Mouse (Mus musculus): ENCODE measurements around the gene Mtif2.
"Not testable (repeated sequence)": the region's sequence is repeated elsewhere in the genome, so short reads cannot be mapped to it uniquely, and the experiment has no call there.

Mtif2 gene

DNA sequence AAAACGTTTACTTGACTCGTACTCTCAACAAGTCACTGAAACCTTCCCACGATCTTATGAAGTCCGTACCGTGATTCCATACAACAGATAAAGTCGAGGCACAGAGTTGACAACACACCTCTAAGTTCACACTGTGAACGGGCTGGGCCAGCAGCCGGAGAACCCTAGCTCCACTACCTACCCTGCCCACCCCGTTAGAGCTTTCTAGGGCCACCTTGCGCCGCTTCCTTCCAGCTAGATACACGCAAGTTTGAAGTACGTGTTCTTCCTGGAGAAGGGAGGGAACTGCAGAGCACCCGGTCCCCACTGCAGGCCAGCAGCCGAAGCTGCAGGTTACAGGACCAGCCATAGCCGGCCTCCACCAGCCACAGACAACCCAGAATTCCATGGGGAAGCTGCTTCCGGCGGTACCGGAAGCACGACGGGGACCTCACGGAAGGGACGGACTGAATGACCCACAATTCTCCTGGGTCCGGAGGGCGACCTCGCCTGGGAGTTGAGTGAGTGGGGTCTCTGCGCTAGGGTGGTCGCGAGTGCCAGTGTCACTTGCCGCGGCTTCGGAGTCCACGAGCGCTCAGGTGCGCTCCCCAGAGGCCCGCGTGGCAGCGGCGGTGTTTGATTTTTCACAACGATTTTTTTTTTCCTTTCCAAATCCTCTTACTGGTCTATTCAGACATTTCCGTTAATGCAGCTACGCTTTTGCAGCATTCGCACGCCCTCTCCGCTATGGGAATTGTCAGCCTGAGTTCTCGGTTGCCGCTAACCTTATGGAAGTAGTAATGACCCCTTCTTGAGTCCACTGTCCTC lies at the start of gene Mtif2:
TSS of gene Mtif2 (plus strand) at position 421 of the 807 bp plus-strand sequence.
- DNase-seq (ENCODE audit: extremely low spot score) = peak; percentile 88

DNA sequence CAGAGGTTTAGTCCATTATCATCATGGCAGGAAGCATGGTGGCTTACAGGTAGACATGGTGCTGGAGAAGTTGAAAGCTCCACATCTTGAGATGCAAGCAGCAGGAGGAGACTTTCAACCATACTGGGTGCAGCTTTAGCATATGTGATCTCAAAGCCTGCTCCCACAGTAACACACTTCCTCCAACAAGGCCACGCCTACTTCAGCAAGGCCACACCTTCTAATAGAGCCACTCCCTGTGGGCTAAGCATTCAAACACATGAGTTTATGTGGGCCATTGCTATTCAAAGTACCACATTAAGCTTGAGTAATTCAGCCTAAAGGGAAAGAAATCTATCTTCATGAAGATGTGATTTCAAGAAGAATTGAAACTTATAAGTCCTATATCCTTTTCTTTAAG lies 33.1 kb upstream of the Mtif2 start:
- no peak for DNase-seq (ENCODE audit: extremely low spot score)

DNA sequence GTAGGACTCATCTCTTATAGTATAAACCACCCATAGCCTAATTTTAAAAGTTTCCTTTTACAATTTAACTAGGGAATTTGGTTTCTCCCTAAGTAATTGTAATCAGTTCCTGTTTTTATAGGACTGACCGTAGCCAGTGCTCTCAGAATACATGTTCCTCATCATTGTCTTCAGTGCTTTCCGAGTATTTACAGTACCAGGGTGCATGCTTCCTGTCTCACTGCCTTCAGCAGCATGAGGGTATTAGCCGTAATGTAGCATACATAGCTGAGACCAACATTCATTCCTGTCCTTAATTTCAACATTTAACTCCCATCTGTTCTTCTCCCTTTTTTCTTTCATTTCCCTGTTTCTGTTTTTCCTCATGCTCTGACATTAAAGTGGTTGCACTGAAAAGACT lies 29.2 kb upstream of the Mtif2 start:
- DNase-seq (ENCODE audit: extremely low spot score) = no peak

GRCm38 (mm10) chr11:29503948-29504893 lies 22.0 kb upstream of the Mtif2 start:
- no peak for DNase-seq (ENCODE audit: extremely low spot score)

- no peak for DNase-seq (ENCODE audit: extremely low spot score)
Measured at GRCm38 (mm10) chr11:29504899-29505625, 21.1 kb upstream of the Mtif2 start.

DNA sequence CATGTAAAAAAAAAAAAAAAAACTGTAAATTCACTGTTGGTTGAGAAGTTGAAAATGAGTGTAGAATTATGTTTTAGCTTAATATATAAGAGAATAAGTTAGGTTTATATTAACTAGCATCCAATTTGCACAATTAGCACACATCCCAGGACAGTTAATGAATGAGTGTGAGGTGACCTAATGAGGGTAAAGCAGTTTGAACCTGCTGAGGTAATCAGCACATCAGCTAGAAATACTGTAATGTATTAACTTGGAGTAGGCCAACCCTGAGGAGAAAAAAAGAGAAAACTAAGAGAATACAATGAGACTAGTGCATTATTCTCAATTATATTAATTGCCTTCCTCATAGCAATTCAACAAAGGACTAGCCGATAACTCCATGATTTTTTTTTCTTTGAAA lies 16.8 kb upstream of the Mtif2 start:
- no peak for DNase-seq (ENCODE audit: extremely low spot score)

DNA sequence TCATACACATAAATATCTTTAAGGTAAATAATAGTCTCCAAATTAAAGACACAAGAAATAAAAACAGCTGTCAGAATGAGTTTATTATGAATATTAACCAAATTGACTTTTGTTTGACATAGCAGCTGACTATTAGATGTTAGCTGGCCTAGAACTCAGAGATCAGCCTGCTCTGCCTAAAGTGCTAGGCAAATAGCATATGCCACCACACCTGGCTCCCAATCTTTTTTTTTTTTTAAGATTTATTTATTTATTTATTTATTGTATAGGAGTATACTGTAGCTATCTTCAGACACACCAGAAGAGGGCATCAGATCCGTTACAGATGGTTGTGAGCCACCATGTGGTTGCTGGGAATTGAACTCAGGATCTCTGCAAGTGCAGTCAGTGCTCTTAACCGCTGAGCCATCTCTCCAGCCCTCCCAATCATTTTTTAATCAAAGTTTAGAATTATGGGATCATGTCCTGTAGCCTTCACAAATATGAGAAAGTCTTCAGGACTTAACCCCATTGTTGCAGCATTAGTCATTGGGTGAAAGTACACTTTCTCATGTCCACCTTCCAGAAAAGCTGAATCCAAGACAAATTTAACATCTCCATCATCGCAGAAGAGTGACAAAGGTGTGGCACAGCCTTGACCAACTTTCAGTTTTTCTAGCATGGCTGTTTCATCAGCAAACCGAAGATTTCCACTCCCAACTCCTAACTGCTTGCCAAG lies 13.2 kb upstream of the Mtif2 start:
- no peak for DNase-seq (ENCODE audit: extremely low spot score)

DNA sequence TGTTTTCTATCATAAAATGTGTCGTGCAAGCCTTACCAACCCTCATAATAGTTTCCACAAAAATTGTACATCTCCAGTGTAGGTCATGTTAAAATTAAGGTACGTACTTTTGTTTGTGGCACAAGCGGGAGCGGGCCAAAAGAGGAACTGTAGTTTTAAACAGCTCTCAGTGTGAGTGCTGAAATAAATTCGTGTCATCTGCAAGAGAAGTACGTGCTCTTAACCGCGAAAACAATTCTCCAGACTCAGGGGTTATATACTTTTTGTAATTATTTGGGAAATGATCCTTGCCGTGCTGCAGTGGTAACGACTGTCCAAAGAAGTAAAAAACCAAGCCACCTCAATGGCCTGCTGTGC lies 11.9 kb upstream of the Mtif2 start:
- DNase-seq (ENCODE audit: extremely low spot score) = peak; percentile 8

DNA sequence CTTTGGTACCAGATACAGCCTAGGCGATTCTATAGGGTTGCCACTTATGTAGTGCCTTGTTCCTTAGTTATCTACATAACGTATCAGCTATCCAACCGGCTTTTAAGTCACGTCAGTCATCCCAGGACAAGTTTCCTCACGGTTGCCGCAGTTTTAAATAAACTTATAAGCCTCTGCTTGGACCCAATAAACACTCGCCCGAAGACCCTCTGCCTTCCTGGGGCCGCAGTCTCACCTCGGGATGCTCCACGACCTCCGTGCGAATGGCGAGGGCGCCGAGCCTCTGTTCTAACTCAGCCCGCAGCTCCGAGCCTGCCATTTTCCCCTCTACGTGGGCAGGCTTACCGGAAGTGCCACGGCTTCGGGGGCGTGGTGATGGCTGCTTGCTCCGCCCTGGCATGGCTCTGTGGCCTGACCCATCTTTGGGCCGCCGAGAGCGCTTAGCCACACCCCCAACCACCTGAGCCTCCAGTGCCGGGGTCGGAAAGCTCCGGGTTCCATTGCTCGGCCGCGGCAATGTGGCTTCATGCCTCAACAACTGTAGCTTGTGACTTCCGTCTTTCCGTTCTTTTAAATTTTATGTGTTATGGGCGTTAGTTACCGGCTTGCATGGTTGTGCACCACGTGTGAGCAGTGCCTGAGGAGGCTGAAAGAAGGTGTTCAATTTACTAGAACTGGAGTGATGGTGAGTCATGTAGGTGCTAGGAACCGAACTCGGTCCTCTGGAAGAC lies 11.4 kb upstream of the Mtif2 start, which contains the start of gene Prorsd1:
TSS of gene Prorsd1 (minus strand) at position 352 of the 731 bp plus-strand sequence.
- DNase-seq (ENCODE audit: extremely low spot score) = peak; percentile 92

DNA sequence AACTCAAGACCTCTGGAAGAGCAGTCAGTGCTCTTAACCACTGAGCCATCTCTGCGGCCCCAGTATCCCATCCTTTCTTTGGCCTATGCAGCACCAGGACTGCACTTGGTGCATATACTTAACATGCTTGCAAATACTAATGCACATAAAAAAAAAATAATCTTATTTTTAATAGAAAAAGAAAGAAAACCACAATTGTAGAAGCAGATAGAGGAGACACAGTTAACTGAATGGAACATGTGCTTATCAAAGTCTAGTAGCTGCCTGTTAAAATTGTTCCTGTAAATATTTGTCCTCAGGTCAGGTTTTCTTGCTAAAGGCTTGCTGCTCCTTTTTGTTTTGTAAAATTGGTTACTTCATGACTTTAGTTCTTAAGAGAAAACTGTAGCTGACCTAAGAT lies 12.0 kb downstream of the Mtif2 start:
- no peak for DNase-seq (ENCODE audit: extremely low spot score)

DNA sequence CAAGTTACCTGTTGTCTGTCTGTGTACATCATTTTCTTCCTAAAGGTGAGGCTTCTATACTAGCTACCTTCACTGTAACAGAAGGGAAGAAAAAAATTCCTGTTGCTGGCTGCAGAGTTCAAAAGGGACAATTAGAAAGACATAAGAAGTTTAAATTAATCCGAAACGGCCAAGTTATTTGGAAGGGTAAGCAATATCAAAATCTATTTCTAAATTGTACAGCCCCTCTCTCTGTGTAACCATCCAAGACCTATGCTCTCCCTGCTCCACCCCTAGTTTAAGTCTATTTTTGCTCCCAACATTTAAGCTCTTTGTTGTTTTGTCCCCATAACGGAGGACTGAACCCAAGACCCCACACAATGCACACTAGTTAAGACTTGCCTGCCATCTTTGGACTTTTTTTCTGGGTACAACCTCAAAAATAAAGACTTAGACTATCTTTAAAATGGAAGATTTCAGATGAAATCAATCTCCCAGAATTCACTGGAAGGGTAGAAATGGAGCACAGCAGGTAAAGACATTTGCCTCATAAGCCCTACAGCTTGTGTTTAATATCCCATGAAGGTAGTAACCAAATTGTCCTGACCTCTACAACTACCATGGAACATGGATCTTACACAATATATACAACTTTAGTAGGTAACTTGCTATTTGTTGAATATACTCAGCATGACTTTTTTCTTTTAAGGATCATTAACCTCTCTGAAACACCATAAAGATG lies 18.2 kb downstream of the Mtif2 start:
- DNase-seq (ENCODE audit: extremely low spot score) = peak; percentile 11

GRCm38 (mm10) chr11:29545150-29545752 lies 19.0 kb downstream of the Mtif2 start:
- DNase-seq (ENCODE audit: extremely low spot score) = not testable (repeated sequence)

- DNase-seq (ENCODE audit: extremely low spot score) = not testable (repeated sequence)
Measured at GRCm38 (mm10) chr11:29546297-29546696, 20.1 kb downstream of the Mtif2 start.

DNA sequence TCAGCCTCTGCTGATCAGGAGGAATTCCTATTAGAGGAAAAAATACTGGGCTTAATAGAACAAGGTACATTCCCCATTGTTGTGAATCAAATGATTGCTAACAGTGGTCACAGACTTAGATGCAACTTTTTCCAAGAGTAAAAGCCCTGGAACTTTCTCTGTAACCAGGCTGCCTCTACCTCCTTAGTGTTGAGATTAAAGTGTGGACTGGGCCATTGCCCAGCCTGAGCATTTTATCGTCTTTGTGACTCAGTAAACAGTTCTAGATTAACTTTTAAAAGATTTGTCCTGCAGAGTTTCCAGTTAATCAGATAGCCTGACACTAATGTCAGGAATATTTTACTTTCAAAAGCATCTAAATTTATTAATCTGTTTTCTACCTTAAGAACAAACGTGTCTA lies 20.6 kb downstream of the Mtif2 start:
- DNase-seq (ENCODE audit: extremely low spot score) = no peak

- DNase-seq (ENCODE audit: extremely low spot score) = no peak
Measured at GRCm38 (mm10) chr11:29547249-29547751, 21.1 kb downstream of the Mtif2 start.

DNA sequence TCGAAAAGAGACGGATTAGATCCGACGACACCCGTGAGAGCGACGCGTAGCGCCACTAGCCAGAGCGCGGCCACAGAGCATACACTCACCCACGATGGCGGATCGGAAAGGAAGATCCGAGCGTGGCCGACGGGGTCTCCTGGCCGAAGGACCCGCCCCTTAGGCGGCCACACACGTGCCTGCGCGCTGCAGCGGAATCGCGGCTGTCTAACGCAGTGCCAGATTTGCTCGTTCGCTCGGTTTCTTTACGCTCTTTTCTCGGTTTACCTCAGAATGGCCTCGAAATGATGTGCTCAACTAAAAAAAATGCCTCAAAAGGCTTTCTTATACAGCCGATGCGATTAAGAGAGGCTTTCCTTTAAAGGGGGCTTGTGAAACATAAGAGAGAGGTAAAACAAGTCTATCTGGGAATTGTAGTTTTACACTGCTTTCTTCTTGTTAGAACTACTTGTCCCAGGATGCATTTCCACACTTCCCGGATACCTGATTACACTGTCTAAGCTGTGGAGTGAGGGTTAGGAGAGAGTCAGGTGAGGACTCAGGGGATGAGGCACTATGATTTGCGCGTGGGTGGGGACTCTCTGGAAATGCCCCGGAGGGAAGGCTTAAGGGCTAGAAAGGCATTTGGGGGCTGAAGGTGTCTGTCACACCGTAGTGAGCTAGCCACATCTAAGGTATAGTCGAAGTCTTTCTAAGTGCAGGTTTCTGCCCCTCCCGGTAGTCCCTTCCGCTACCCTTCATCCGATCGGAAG lies 21.7 kb downstream of the Mtif2 start, which contains the start of the genes Clhc1 and Rps27a:
TSS of gene Clhc1 (plus strand) at position 199 of the 752 bp plus-strand sequence.
TSS of gene Rps27a (minus strand) at position 358 of the 752 bp plus-strand sequence.
- DNase-seq (ENCODE audit: extremely low spot score) = peak; percentile 91

- DNase-seq (ENCODE audit: extremely low spot score) = no peak
Measured at GRCm38 (mm10) chr11:29548504-29549424, 22.6 kb downstream of the Mtif2 start.
